Mouse (Mus musculus): ENCODE results near the gene Vsx1.

GRCm38 (mm10) chr2:150654814-150655213 is 34.3 kb downstream of the Vsx1 start:
- no peak for TF ChIP-seq CTCF (IDR thresholded peaks at IDR 0.05; ENCODE audit: low read depth, low read length)
- TF ChIP-seq POLR2A (IDR thresholded peaks at IDR 0.05; ENCODE audit: insufficient read depth, low read length), result no peak
- TF ChIP-seq EP300 (IDR thresholded peaks at IDR 0.05; ENCODE audit: insufficient read depth, low read depth, low read length), result no peak

Data from ES-Bruce4 (cell line).